In the genomic region with DNA sequence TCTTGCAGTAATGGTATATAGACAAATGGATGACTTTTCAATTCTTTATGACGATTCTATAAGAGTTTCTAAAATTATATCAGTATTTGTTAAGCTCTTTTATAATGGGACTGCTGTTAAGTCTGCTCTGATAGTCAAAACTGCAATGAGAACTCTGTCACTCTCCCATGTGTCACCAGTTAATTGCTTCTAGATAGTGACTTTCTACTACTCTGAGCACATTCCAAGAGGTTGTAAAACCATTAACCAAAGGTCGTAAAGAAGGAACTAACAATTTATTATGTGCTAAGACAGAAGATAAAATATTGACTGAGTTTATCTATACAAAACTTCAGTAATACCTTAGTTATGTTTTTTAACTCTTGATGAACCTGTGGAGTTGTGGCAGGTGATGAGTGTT, we compare ENCODE assay signal across 40 mouse cellular contexts. TPM values are rescaled to one million over a fixed set of nuclear protein-coding genes. Genes with fewer than 3 reads are reported as not detected.
"Had no signal": no experiment of that assay in that cellular context is flagged by ENCODE, and none has a peak within 500 bp of the region (broad histone marks: within the 10 kb centered on the region; RNA-seq: fewer than 3 reads in every experiment).

No protein-coding gene starts in this region.

- H3K27ac ChIP-seq: heart, embryonic 10.5 days; heart, embryonic 13.5 days; heart, embryonic 15.5 days; hindbrain, embryonic 10.5 days; hindbrain, embryonic 12.5 days; hindbrain, embryonic 13.5 days; hindbrain, embryonic 14.5 days; hindbrain, embryonic 15.5 days; hindbrain, postnatal 0 days; kidney, embryonic 15.5 days; kidney, postnatal 0 days; layer of hippocampus, adult 2 months; left cerebral cortex, adult 2 months had no signal

- H3K36me3 ChIP-seq: heart, embryonic 10.5 days; heart, embryonic 12.5 days; heart, embryonic 13.5 days; heart, embryonic 15.5 days; hindbrain, embryonic 10.5 days; hindbrain, embryonic 12.5 days; hindbrain, embryonic 13.5 days; hindbrain, embryonic 15.5 days; kidney, embryonic 15.5 days had no signal

- H3K9me3 ChIP-seq: heart, embryonic 10.5 days; heart, embryonic 12.5 days; heart, embryonic 13.5 days; heart, embryonic 15.5 days; hindbrain, embryonic 10.5 days; hindbrain, embryonic 12.5 days; hindbrain, embryonic 13.5 days; hindbrain, embryonic 15.5 days; kidney, embryonic 15.5 days had no signal

- DNase-seq: heart, postnatal 10 days; heart, postnatal 14 days; heart, postnatal 36 days; heart, postnatal 4 days; kidney, adult 11 months; kidney, adult 18-20 months; kidney, adult 2 months; kidney, adult 8-10 months; kidney, adult 9 months; kidney, postnatal 10 days; kidney, postnatal 14 days; kidney, postnatal 25 days; kidney, postnatal 36 days; kidney, postnatal 4 days; layer of hippocampus, adult 9-11 months; layer of hippocampus, postnatal 36 days had no signal

- H3K4me3 ChIP-seq: heart, embryonic 10.5 days; heart, embryonic 12.5 days; heart, embryonic 13.5 days; heart, embryonic 15.5 days; hindbrain, embryonic 10.5 days; hindbrain, embryonic 12.5 days; hindbrain, embryonic 13.5 days; hindbrain, embryonic 15.5 days; kidney, embryonic 15.5 days; layer of hippocampus, adult 2 months; left cerebral cortex, adult 2 months had no signal

- H3K4me1 ChIP-seq: heart, embryonic 10.5 days; heart, embryonic 12.5 days; heart, embryonic 13.5 days; heart, embryonic 15.5 days; hindbrain, embryonic 10.5 days; hindbrain, embryonic 12.5 days; hindbrain, embryonic 13.5 days; hindbrain, embryonic 15.5 days; kidney, embryonic 15.5 days had no signal

- H3K4me2 ChIP-seq: heart, embryonic 11.5 days; heart, embryonic 12.5 days; heart, embryonic 13.5 days; heart, embryonic 15.5 days; hindbrain, embryonic 12.5 days; hindbrain, embryonic 13.5 days; hindbrain, embryonic 14.5 days; hindbrain, embryonic 15.5 days; kidney, embryonic 15.5 days had no signal

- H3K9ac ChIP-seq: heart, embryonic 12.5 days; heart, embryonic 13.5 days; heart, embryonic 15.5 days; hindbrain, embryonic 12.5 days; hindbrain, embryonic 13.5 days; hindbrain, embryonic 14.5 days; hindbrain, embryonic 15.5 days; kidney, embryonic 15.5 days had no signal

- ATAC-seq: hindbrain, embryonic 16.5 days; hindbrain, postnatal 0 days; inflammation-experienced regulatory T-cells, adult 6 months had no signal

- H3K27me3 ChIP-seq: heart, embryonic 12.5 days; heart, embryonic 13.5 days; heart, embryonic 15.5 days; hindbrain, embryonic 12.5 days; hindbrain, embryonic 13.5 days; hindbrain, embryonic 15.5 days; kidney, embryonic 15.5 days had no signal

RNA-seq across cellular contexts. Expression of a gene that starts 37.5 kb away (rescaled TPM):
- total RNA-seq: heart, adult 8-10 months; heart, postnatal 10 days; heart, postnatal 14 days; heart, postnatal 25 days; heart, postnatal 36 days; heart, postnatal 4 days; hematopoietic stem cell, adult 5-6 weeks had no signal
- polyA plus RNA-seq: heart, embryonic 10.5 days; heart, embryonic 12.5 days; heart, embryonic 13.5 days; heart, embryonic 15.5 days; heart, embryonic 16.5 days; heart, postnatal 0 days; kidney, adult 2 months; kidney, embryonic 14.5 days; kidney, embryonic 16.5 days had no signal
